Mouse (Mus musculus) A20 (cell line): ENCODE data around the gene Barhl1.

ENCODE experiments used
- DNase-seq: peaks from one replicate; pipeline ENCODE4 v3.0.0-alpha.2; 2011; ENCODE audit warnings: low read depth, low spot score

Gene Barhl1

DNA sequence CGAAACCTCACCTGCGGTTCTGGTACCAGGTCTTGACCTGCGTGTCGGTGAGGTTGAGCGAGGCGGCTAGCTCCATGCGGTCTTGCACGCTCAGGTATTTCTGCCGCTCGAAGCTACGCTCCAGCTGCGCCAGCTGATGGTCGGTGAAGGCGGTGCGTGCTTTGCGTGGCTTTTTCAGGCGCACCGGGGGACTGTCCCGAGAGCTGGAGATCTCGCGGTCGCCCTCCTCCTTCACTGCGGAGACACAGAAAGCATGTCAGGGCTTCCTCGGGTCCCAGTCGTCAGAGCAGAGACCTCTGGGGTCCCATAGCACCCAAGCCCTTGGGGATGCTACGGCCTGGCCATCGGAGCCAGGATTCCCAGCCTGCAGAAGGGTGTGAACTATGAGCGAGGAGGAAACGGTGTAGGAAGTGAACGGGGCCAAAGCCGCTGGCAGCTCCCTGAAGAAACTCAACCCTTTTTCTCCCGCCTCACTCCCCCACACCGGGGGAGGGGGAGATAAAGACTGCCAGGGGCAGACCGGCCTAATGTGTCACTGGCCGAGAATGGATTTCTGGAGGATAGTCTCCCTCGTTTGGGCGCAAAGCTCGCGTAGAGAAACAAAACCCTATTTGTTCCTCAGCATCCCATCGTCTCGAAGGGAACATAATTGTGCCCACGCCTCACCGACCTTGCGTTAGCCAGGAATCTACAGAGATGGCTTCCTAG is 5.0 kb downstream of the Barhl1 start:
- DNase-seq: no peak

DNA sequence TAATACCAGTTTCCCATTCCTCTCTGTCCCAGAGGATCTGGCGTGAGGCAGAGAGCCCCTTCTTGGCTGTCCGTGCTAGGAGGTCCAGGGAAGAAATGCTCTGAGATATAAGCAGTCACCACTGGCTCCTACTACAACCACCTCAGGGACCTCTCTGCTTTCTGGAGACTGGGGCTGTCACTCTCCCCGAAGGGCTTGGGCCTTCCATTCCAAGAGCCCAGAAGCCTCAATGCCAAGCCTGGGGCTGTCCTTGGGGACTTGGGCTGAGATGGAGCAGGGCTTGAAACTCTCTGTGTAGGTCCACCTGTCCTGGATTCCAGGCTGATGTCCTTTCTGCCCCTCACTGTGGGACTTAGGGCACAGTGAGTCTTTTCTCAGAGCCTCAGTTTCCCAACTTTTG is 5.6 kb downstream of the Barhl1 start:
- no peak for DNase-seq

DNA sequence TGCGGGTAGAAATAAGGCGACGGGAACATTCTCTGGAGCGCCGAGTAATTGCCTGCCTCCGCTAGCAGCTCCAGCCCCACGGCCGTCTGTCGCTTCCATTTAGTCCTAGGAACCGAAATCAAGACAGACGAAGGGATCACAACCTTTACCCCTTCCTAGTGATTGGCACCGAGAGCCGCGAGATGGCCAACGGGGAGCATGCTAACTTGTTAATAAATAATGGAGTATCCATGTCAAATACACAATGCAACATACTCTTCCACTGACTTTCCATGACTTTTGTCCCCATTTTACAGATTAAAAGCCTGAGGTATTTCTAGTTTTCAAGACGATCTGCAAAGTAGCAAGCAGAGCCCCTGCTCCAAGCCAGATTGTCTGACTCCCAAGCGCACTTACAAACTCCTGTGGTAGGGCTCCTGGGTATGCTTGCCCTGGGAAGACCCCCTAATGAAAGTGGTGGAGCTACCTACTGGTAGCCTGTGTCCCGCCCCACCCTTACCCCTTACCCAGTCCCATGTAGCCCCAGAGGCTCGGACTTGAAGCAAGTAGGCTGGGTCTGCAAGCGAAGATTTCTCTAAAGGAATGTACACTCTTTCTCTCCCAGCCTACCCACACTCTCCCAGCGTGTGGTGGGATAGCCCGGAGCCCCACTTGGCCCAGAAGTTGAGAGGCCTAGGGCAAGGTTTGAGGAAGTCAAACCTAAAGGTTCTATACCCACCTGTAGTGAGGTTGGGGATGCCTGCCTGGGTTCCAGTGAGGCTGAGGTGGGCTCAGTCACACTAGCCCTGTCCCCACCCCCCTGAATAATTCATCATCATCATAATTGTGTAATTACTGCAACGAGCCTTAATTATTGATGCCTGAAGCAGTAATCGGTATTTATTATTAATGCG is 6.4 kb downstream of the Barhl1 start:
- DNase-seq: no peak

DNA sequence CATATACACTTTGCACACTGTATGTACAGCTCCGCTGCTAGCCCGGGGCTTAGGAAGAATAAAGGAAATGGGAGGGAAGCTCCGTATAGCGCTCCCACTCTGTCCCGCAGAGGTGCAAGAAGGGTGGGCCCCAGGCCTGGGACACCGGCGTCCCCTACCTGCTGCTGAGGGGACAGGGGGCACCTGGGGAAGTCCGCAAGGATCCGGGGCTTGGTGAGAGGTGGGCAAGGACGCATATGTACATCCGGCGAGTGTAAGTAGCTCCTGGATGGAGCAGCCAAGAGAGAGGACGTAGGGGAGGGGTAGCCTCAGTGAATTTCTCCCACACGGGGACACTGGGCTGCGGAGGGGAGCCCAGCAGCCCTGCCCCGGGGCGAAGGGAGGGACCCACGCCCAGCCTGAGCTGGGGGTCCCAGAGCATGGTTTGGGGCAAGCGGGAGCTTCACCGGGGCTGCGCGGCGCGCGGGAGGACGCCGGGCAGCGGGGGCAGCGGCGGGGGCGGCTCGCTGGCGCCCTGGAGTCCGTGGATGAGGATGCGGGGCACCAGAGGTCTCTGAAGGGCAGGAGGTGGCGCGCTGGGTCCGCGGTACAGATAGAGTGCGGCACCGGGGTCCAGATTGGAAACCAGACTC is 7.2 kb downstream of the Barhl1 start:
- DNase-seq: no peak

DNA sequence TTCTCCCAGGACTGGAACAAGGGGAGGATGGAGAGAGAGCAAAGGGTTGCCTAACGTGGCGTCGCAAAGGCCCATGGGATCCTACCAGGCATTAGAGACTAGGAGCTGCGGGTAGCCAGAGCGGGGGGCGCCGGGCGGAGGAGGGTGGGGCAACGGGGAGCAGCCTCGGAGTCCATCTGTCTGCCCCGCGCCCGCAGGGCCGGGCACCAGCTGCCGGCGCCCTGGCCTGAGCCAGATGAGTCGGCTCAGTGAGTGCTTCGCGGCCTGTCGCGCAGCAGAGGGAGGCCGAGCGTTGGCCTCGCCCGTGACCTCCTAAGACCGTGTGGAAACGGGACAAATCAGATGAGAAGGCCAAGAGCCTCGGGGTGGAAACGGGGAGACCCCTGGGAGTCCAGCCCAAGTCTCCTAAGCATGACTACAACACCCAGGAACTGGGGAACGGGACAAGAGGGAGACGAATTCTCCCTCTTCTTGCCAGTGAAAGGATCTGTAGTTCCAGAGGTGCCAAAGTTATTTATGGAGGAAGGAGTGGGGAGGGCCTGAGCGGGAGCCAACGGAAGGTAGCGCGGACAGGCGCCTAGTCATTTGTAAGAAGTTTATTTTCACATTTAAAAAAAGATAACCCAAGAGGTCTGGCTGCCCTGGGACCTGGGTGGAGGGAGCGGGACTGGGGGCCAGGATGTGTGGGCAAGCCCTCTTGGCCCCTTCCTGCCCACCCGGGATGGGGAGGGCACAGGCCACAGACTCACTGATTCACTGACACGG is 7.9 kb downstream of the Barhl1 start:
- DNase-seq: no peak

DNA sequence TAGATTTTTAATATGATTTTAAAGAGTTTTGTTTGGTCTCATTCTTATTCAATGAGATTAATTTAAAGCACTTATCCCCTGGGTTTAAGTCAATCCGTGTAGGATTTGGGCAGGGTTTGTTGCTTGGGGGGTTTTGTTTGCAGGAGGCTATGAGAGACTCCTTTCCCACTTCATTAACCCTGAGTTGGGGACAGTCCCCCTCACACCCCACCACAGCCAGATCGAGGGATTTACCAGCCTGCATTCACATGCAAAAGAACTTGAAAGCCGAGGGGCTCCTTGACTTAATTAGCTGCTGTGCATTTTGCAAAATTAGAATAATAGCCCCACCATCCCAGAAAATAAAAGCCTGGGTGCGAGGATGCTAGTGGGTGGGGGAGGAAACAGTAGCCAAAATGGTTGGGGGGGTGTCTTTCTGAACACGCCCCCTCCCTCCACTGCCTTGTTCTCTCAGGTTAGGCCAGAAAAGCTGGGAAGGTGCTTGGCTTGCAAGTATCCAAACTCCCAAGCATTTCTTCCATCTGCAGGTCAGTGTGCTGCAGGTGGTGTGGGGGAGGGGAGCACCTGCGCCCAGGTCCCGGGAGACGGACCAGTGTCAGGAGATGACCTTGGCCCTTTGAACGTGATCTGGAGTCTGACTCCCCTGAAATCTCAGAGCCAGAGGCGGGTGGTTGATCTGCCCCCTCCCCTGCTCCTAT is 8.6 kb downstream of the Barhl1 start:
- DNase-seq: no peak

DNA sequence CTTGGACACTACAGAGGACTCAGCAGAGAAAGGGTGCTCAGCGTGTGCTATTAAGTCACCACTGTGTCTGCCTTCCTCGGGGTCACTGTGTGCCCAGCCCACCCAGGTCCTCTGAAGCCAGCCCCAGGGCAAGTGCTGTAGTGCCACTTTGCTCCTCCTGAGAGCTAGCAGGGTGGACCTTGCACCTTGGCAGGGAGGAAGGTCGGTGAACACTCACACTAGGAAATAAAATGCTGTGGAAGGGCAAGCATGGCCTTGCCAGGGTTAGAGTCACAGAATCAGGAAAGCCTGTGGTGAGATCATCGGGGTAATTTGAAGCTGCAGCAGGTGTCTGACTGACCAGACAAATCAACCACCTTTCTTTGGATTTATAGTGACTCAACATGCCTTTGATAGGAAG is 10.9 kb downstream of the Barhl1 start:
- DNase-seq: no peak

DNA sequence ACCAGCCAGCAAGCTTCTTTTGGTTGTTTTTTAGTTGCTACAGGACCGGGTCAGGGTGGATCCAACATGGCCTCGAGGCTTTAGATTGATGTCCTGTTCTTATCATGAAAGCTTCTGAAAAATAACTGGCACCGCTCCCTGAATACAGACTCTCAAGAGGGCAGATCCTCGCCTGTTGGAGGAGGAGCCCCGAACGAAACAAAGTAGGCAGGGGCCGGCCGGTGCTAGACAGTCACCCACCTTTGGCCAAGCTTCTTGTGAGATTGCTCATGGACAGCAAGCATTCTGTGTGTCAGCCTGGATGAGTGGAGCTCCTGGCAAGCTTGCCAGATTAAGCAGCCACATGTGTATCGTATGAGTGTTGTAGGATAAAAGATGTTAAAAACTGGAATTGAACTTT is 11.7 kb downstream of the Barhl1 start:
- DNase-seq: no peak

DNA sequence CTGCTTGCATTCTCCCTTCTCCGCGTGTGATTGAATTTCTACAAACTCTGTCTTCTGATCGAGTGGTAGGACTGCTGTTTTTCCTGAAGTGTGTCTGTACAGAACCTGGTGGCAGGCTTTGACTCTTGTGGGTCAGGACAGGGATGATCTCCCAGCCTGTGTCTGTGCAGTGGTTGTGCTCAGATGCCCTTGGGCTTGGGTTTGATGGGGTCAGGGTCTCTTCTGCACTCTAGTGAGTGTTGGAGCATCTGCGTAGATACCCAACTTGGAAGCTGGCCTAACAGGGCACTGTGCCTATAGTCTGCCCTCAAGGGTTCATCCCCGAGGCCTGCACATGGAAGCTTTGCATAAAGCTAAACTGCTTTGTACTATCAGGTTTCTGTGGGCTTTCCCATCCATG is 12.6 kb downstream of the Barhl1 start:
- DNase-seq: no peak

DNA sequence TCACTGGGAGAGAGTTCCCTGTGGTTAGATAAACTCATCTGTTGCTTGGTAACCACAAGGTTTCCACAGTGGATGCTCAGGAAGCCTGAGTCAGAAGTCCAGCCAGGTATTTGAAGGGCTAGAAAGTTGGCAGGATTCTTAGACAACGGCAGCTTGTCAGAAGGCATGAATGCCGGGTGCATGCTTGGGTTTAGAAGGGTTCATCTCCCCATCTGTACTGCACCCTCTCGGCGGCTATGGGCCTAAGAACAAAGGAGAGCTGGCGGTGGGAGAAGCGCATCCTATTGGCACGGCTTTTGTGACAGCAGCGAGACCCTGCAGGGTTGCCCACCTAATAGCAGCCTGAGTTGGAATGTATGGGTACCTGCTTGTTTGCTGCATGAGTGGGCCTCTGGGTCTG is 14.2 kb downstream of the Barhl1 start:
- no peak for DNase-seq

DNA sequence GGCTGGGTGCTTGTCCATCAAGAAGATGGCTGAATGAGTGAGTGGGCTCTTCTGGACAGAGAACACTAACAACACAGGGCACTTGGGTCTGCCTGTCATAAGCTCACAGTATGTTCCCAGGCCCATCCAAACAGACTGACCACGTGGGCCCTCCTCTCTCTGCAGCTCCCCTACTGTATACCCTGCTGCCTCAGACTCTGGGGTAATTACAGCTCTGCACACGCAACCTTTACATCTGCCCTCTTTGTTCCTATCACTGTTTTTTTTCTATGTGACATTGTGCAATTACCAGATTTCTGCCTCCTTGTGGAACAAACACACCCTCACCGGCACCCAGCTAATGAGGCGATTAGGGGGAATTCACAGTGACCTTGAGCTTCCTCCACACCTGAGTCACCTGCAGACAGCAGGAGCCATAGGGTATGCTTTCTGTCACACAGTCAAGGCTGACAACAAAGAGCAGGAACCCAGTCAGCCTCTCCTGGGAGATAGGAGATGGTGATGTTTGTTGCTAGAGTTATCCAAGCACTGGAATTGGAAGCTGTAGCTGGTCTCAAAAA is 19.0 kb downstream of the Barhl1 start:
- no peak for DNase-seq

DNA sequence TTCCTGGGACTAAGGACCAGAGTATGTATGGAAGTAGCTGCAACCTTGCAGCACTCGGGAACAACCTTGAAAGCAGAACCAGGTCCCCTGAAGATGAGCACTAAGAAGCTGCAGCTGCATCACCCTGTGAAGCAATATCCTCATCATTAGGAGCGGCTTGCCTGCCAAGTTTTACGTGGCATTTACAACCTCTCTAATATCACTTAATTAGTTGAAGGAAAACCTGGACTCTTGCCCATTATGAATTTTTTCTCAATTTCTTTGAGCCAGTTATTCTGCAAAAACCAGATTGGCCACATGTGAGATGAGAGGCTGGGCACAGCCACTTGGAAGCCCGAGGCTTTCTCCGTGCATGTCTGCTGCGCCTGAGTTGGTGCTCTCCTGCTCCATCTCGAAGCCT is 20.6 kb downstream of the Barhl1 start:
- no peak for DNase-seq

DNA sequence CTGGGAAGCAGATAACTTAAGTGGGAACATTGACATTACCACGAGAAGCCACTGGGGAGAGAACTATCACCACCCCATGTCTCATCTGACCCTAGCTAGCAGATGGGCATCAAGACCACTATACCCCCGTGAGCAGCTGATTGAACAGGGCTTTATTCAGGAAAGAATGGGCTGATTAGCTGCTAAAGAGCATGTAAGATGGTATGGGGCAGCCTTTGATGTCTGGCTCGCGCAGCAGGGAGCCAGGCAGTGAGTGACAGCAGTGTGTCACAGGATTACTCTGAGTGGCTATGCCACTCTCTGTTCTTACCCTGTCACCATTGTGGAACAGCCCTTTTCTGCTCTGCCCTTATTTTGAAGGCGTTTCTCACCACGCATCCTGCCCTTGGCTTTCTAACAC is 22.9 kb downstream of the Barhl1 start:
- DNase-seq: no peak

DNA sequence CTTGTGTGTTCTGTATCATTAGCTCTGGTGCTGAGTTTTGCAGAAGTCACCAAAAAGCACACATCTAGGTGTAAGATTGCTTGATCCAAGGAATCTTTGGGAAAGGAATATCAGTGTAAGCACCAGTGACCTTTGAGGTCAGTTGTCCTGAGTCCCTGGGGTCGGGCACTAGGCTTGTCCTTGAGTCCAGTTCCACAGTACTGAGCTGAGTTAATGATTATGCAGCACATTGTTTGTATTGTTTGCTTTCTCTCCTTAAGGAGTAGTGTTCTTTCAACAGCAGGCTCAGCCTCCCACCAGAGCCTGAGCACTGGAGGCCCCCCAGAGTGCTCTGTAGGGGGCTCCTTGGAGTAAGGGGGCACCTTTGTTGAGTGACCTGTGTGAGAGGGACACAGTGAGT is 23.7 kb downstream of the Barhl1 start:
- DNase-seq: no peak

DNA sequence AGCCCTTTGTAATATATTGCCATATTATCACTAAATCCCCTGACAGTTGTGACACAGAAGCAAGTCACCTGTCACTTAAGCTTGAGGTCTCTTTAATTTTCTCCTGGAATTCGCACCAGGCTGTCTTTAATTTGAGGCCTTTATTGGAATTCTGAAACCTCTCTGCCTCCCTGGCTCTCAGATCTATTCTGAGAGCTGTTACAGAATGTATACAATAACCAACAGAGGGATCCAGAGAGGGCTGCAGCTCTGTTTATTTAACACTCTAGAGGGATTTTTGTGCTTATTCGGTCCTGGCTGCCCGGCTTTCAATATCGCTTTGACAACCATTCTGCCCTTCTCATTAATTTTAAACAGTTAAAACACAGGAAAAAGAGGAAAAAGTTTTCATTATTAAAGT is 31.6 kb downstream of the Barhl1 start:
- DNase-seq: no peak

DNA sequence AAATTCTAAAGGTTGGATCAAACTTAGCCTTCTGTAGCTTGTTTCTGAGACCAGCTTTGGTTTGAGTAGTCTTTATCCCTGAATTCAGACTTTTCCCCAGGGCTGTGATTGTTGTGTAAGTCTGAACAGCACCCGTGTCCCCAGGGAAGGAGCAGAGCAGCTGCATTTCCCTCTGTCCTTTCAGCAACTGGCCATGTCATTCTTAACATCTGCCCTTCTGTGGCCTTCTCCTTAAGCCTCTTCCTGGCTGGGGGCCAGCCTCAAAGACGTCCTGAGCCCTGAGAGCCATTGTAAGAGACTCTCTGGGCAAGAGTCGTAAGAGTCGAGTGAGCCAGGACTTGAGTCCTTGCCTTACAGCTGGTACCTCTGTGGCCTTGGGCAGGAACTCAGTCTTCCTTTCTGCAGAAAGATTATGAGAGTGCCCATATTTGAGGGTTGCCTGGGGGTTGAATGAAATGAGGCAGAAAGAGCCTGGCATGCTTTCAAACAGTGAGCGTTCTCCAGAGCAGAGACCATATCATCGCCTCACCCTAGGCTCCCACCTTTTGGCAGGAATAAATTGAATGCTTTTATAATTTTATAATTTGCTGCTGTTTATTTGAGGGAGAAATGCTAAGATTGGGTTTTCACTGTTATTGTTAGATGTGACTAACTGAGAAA is 33.5 kb downstream of the Barhl1 start:
- DNase-seq: no peak

DNA sequence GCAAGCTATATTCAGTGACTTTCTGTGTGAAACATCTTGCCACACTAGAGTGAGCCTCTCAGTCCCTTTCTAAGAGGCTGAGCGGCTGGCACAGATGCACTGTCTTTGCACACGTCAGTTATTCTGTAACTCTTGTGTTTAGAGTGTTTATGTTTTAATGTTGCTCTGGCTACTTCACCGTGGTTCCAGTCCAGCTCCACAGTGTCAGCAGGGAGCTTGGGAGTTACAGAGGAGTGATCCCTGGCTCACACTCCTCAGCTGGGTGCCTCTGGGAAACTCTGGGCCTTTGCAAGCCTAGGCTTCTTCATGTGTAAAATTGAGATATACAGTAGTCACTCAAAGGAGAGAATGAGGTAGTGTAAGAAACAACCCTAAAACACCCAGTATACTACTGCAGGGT is 34.4 kb downstream of the Barhl1 start:
- DNase-seq: no peak

DNA sequence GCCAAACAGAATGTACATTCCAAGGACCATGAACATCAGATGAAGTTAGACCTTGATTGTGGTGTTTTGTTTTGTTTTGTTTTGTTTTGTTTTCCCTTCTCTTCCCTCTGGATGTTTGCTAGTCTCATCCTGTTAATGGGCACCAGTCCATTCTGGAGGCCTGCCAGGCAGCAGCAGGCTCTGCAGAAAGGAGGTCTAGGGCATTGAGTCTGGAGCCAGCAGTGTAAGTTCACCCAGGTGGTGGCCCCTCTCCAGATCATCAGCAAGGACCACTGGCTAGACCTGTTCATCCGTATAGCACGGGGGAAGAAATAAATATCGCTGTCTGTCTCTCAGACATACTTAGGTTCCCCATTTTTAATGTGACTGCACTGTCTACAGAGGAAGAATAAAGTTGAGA is 35.2 kb downstream of the Barhl1 start:
- no peak for DNase-seq

DNA sequence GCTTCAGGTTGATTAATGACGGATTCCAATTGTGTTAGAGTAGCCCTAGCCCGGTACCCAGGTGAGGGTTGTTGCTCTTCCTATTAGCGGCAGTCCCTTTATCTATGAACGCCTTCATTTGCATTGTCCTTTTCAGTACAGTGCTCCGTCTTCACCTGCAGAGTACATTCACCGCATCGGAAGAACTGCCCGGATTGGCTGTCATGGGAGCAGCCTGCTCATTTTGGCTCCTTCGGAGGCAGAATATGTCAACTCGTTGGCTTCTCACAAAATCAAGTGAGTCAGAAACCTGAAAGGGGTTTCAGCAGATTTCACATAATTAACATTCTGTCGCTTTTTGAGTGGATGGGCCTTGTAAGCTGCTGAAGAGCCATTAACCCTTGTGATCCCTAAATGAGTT is 40.9 kb downstream of the Barhl1 start:
- no peak for DNase-seq

DNA sequence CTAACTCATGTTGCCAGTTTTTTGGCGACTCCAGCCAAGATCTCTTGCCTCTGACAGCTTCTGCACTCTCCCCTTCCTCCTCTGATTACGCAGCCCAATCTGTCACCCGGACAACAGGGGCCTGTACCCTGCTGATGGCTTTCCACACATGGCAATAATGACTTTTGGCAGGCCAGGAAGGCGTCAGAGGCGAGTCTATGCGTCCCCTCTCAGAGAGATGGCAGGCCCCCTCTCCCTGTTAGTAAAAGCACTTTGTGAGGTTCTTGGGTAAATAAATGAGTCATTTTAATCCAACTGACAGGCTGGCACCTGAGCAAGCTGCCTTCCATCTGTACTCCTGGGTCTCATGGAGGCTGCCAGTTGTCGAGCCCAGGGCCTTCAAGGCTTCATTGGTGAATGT is 49.0 kb downstream of the Barhl1 start:
- DNase-seq: no peak

DNA sequence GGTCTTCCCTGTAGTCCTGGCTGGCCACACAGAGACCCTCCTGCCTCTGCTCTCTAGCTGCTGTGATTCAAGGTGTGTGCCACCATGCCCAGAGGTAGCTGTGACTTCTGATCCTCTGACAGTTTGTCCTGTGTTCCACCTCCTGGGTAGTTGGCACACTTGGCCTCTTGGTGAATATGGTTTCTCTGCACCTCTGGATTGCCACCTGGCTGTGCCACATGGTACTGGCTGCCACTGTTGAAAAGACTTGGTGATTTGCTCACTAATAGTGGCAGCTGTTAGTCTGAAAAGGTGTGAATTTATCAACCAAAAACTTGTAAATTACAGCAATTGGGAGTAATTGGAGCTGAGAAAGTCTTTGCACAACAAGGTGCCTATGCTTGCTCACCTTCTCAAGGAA is 52.6 kb downstream of the Barhl1 start:
- no peak for DNase-seq
